Mouse (Mus musculus): ENCODE data around the gene Dis3l.

Dis3l gene

GRCm38 (mm10) chr9:64341254-64341566 lies at the start of gene Dis3l:
Dis3l (minus strand) TSS chr9:64341288.
- no peak for DNase-seq (ENCODE audit: low read depth)

- DNase-seq (ENCODE audit: low read depth), result no peak
Observed at GRCm38 (mm10) chr9:64389576-64390292, 48.6 kb upstream of the Dis3l start.

GRCm38 (mm10) chr9:64386466-64387211 lies 45.6 kb upstream of the Dis3l start:
- no peak for DNase-seq (ENCODE audit: low read depth)

GRCm38 (mm10) chr9:64385511-64386465 lies 44.7 kb upstream of the Dis3l start, which contains the start of gene Megf11:
Megf11 (plus strand) TSS chr9:64385626.
- no peak for DNase-seq (ENCODE audit: low read depth)

GRCm38 (mm10) chr9:64383021-64383788 lies 42.1 kb upstream of the Dis3l start:
- no peak for DNase-seq (ENCODE audit: low read depth)

GRCm38 (mm10) chr9:64376380-64376779 lies 35.3 kb upstream of the Dis3l start:
- no peak for DNase-seq (ENCODE audit: low read depth)

GRCm38 (mm10) chr9:64371305-64371819 lies 30.3 kb upstream of the Dis3l start:
- no peak for DNase-seq (ENCODE audit: low read depth)

GRCm38 (mm10) chr9:64369871-64370270 lies 28.8 kb upstream of the Dis3l start:
- no peak for DNase-seq (ENCODE audit: low read depth)

GRCm38 (mm10) chr9:64361231-64361950 lies 20.3 kb upstream of the Dis3l start:
- DNase-seq (ENCODE audit: low read depth), result no peak

GRCm38 (mm10) chr9:64355627-64356026 lies 14.5 kb upstream of the Dis3l start:
- DNase-seq (ENCODE audit: low read depth), result no peak

GRCm38 (mm10) chr9:64351191-64351590 lies 10.1 kb upstream of the Dis3l start:
- DNase-seq (ENCODE audit: low read depth), result peak; percentile 56

- no peak for DNase-seq (ENCODE audit: low read depth)
Observed at GRCm38 (mm10) chr9:64349490-64349889, 8.4 kb upstream of the Dis3l start.

- peak; percentile 42 for DNase-seq (ENCODE audit: low read depth)
Observed at GRCm38 (mm10) chr9:64347377-64347776, 6.3 kb upstream of the Dis3l start.

- peak; percentile 60 for DNase-seq (ENCODE audit: low read depth)
Observed at GRCm38 (mm10) chr9:64345931-64346330, 4.8 kb upstream of the Dis3l start.

- DNase-seq (ENCODE audit: low read depth), result peak; percentile 33
Observed at GRCm38 (mm10) chr9:64343656-64344055, 2.6 kb upstream of the Dis3l start.

- no peak for DNase-seq (ENCODE audit: low read depth)
Observed at GRCm38 (mm10) chr9:64341671-64342070, 583 bp upstream of the Dis3l start.

GRCm38 (mm10) chr9:64340351-64341253 lies 486 bp downstream of the Dis3l start:
- peak; percentile 87 for DNase-seq (ENCODE audit: low read depth)

GRCm38 (mm10) chr9:64339361-64339760 lies 1.7 kb downstream of the Dis3l start:
- DNase-seq (ENCODE audit: low read depth), result no peak

GRCm38 (mm10) chr9:64335825-64336224 lies 5.3 kb downstream of the Dis3l start:
- no peak for DNase-seq (ENCODE audit: low read depth)

- no peak for DNase-seq (ENCODE audit: low read depth)
Observed at GRCm38 (mm10) chr9:64323976-64324375, 17.1 kb downstream of the Dis3l start.
